Mouse (Mus musculus) hindbrain, embryonic 16.5 days (tissue): ENCODE measurements at regions not wholly inside any gene's neighbourhood (a gene's known extent, or its start where the extent isn't known, plus 50 kb on each side); places are given as distances from the start of the nearest gene placed in this dataset.

Experiments
- ATAC-seq: fragments of 200-750 bp; cut with Nextera tagmentation; 2 replicates; pipeline ENCODE4 v1.8.0; 2017; ENCODE audit warnings: moderate TSS enrichment, moderate library complexity
- H3K27ac ChIP-seq: fragments of 300-500 bp; sonication (generic); 2 replicates; pipeline ENCODE4 v1.5.1; 2014; ENCODE audit warnings: low read depth, mild to moderate bottlenecking, control low read depth, low read length, moderate library complexity
- H3K27me3 ChIP-seq: fragments of 300-500 bp; sonication (generic); replicated peaks from 2 replicates; pipeline ENCODE4 v1.6.1; 2014; ENCODE audit warnings: low read length; ENCODE audit not compliant: control insufficient read depth, insufficient read depth
- H3K36me3 ChIP-seq: fragments of 300-500 bp; sonication (generic); 2 replicates; pipeline ENCODE4 v1.6.1; 2014; ENCODE audit warnings: mild to moderate bottlenecking, low read length, moderate library complexity, mixed read lengths; ENCODE audit not compliant: control insufficient read depth, insufficient read depth
- H3K4me1 ChIP-seq: fragments of 300-500 bp; sonication (generic); 2 replicates; pipeline ENCODE4 v1.6.1; 2014; ENCODE audit warnings: low read depth, low read length; ENCODE audit not compliant: control insufficient read depth, insufficient read depth
- H3K4me2 ChIP-seq: fragments of 300-500 bp; sonication (generic); 2 replicates; pipeline ENCODE4 v1.6.1; 2014; ENCODE audit warnings: mild to moderate bottlenecking, low read length, control low read depth, moderate library complexity
- H3K4me3 ChIP-seq: fragments of 300-500 bp; sonication (generic); 2 replicates; pipeline ENCODE4 v1.5.1; 2014; ENCODE audit warnings: mild to moderate bottlenecking, low read length, control low read depth, moderate library complexity
- H3K9ac ChIP-seq: fragments of 300-500 bp; sonication (generic); 2 replicates; pipeline ENCODE4 v1.6.1; 2014; ENCODE audit warnings: low read depth, mild to moderate bottlenecking, control low read depth, low read length, moderate library complexity
- H3K9me3 ChIP-seq: fragments of 300-500 bp; sonication (generic); 2 replicates; pipeline ENCODE4 v1.6.1; 2014; ENCODE audit warnings: mild to moderate bottlenecking, low read length, moderate library complexity; ENCODE audit not compliant: control insufficient read depth
- WGBS: fragments of 180-500 bp; shearing (Covaris S2); extraction: QIAGEN DNeasy Blood & Tissue Kit; methylation state at CpG from one replicate; pipeline ENCODE4 v1.1.7; 2014; 5-methylcytosine and 5-hydroxymethylcytosine counted together

GRCm38 (mm10) chr13:40413074-40413473, 51.8 kb upstream of the Ofcc1 start:
- no peaks in the 10 kb centered on the region for H3K27me3 ChIP-seq
- H3K4me3 ChIP-seq = no peak overlapping the region
- H3K4me2 ChIP-seq = no peak overlapping the region
- H3K27ac ChIP-seq = no peak overlapping the region
- no peaks in the 10 kb centered on the region for H3K9me3 ChIP-seq
- WGBS = 92% methylated on average over 11 of the region's 11 CpGs
- ATAC-seq = no peak
- H3K9ac ChIP-seq = no peak overlapping the region
- H3K36me3 ChIP-seq = no peaks in the 10 kb centered on the region
- H3K4me1 ChIP-seq = no peaks in the 10 kb centered on the region
